Mouse (Mus musculus): ENCODE results near the gene Rcan2.

Gene Rcan2

DNA sequence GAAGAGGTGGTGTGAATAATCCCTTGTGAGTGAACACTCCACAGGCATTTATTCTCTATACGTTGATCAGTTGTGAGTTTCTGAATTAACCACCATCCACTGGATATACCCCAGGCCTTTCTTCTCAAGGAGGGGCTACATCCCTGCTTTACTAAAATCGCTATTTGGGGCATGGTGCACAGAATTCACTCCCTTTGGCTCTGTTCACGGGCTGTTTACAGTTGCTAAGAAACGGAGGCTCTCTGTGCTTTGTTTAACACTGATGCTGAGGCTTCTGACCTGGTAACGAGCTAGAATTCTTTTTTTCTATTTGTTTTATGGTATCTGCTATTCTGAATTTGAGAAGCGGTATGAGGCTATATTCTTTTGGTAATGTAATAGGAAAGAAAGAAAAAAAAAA is 224.8 kb downstream of the Rcan2 start:
- DNase-seq, result peak; percentile 10 to 24

- peak; percentile 60 to 61 for DNase-seq
These were observed 225.2 kb downstream of the Rcan2 start for GRCm38 (mm10) chr17:44026378-44026777.

DNA sequence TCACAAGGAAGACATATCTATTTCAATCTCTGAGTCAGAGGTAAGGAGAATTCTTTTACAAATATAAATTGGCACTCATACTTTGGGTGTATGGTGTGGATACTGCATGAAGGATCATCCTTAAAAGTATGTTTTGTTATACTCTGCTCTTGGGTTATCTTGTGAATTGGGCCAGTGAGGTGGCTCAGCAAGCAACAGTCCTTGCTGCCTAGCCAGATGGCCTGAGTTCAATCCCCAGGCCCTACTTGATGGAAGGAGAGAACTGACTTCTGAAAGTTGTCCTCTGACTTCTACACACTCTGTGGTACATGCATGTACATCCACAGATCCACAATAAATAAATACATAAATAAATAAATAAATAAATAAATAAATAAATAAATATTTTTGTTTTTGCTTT is 225.6 kb downstream of the Rcan2 start:
- DNase-seq, result peak; percentile 60 to 70

- DNase-seq, result no peak
These were observed 226.2 kb downstream of the Rcan2 start for GRCm38 (mm10) chr17:44027311-44027710.

DNA sequence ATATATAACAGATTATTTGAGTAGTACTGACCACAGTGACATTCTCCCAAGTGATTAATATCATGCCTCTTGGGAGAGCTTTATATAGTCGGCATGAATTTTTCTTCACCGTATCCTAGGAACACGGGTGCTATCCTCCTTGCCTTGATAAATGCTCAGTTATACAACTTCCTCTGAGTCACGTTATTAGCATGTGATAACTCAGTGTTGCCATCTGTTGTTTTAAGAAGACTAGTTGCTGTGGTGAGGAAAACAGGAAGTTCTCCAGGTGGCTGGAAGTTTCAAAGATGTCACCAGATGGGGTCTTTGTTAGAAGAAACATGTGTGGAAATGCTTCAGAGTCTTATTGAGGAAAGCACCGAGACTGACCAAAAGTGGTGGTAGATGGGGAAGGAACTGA is 228.5 kb downstream of the Rcan2 start:
- no peak for DNase-seq

DNA sequence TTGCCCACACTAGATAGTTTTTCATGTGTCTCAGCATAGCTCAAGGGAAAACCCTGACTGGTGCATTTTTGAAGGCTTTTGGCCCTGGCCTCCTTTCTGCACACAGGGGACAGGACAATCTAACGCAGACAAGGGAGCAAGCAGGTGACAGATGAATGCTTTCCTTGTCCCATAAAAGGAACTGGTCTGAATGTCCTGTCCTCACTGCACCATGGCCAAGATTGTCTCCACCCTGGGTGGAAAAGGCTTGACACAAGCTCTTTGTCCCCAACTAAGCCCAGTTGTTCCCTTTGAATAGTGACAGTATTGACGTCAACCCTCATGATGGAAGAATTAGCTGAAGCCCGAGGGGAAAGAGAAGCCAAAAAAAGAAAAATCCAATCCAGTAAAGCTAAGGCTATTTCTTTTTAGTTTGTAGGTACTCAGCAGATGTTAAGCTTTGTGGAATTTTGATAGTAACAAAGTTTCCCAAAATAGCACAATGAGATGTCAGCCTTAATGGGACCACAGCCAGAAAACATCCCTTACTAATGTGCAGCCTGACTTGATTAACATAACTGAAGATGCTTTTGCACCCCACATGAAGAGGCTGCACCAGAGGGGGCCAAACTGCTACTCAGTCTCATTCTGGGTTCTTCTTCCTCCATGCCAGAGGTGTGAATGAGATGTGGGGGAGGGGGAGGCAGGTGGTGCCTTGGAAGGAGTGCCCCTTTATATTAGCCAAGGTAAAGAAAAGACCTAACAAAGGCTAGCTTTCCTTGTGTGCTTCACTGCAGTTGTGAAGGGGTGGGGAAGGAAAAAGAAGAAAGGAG is 229.8 kb downstream of the Rcan2 start:
- peak in 1 of 2 experiments; percentile 21 for DNase-seq

DNA sequence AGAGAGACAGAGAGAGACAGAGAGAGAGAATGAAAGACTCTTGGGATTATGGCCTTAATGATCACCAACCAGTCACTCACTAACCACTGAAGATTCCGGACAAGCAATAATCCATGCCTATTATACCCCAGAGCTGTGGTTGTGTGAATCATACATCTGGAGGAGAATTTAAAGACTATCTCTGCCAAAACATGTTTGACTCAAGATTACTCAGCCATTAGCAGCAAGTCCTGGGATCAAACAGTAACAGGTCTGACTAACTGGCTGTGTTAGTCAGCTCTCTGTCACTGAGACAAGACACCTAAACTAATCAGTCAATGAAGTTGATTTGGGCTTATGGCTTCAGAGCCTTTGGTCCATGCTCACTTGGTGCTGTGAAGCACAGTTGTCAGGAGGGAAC is 233.9 kb downstream of the Rcan2 start:
- DNase-seq, result no peak

DNA sequence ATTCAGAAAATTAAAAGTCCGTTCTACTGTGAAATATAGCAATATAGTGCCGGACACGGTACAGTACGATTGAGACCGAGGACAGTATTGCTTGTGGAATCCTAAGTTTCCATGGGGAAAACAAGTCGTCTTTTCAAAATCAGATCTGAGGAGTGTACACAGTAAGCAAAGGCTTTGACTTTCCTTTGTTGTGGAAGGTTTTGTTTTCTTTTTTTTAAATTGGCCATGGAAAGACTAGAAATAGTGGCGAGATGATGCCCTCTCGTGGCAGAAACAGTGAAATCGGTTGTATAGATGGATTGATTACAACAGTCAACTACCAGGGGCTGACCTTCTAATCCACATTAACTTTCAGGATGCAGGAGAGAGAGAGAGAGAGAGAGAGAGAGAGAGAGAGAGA is 237.5 kb downstream of the Rcan2 start:
- peak; percentile 77 to 79 for DNase-seq

- no peak for DNase-seq
These were observed 239.3 kb downstream of the Rcan2 start for GRCm38 (mm10) chr17:44040449-44040848.

GRCm38 (mm10) chr17:44042301-44042700 is 241.2 kb downstream of the Rcan2 start:
- no peak for DNase-seq

DNA sequence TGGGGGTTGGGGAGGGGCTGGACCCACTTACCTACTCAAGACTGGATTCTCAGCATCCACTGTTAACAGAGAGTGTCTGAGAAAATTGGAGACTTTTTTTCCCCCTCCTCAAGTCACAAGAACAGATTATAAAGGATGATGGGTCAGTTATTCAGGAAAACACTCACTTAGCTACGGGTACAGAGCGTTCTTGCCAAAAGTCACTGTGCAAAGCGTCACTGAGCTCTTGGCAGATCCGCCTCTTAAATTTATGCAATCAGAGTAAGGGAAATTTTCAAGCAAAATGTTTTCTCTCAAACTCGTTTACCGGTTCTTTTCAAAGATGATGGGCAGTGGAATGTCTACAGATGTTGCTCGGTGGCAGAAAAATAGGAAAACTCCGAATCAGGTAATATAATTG is 241.7 kb downstream of the Rcan2 start:
- no peak for DNase-seq

DNA sequence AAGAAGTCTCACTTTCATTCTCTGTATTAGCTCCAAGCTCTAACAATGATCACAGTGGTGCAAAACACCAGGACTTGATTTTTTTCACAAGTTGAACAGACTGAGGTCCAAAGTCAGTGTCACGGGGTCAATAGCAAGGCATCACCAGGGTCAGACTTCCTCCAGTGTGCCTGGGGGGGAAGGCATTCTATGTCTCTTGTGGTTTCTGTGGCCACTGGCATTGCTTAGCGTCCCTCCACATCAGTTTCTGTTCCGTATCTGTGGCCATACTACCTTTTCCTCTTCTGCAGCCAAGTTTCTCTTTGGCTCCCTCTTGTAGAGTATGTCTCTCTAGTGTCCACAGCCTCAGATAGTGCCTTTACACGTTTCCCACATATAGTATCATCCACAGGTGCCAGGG is 252.3 kb downstream of the Rcan2 start:
- no peak for DNase-seq

- DNase-seq, result no peak
These were observed 256.0 kb downstream of the Rcan2 start for GRCm38 (mm10) chr17:44057123-44057522.

DNA sequence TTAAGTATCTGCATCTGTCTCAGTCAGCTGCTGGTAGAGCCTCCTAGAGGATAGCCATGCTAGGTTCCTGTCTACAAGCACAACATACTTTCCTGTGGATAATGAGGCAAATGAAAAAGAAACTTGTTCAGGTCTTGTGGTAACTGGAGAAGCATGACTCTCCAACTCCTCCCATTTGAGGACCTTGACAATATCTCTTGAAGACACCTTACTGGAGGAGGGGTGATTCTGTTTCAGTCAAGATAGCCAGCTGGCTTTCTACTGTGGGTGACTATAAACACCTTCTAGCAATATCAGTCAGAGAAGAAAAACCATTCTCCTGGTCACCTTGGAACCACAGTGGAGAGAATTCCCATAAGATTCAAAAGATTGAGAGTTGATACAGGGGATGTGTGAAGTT is 257.0 kb downstream of the Rcan2 start:
- DNase-seq, result no peak

GRCm38 (mm10) chr17:44060781-44061180 is 259.6 kb downstream of the Rcan2 start:
- no peak for DNase-seq

DNA sequence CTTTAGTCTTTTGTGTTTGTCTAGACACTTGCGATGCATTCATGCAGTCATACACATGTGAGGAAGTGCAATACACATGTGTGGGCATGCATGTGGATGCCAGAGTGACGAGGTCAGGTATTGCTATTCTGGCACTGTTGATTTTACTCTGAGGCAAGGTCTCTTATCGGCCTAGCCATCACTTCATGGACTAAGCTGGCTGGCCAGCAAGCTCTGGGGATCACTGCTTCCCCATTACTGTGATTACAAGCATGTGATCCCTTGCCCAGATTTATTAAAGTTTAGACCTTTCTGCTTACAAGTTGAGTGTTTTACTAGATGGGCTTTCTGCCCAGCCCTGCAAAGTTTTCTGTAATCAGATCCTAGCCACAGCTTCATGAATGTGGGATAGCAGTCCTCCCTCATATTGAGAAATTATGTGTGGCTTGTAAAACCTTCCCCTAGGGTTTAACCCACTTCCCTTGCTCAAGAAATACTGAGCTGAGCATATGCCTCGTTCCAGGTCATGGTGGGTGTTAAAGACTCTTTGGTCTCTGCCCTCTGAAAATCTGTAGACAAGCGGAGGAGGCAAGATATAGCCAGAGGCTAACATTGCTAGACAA is 260.2 kb downstream of the Rcan2 start:
- no peak for DNase-seq

GRCm38 (mm10) chr17:44068876-44069275 is 267.7 kb downstream of the Rcan2 start:
- DNase-seq, result no peak

GRCm38 (mm10) chr17:44071680-44072079 is 270.5 kb downstream of the Rcan2 start:
- DNase-seq, result no peak

DNA sequence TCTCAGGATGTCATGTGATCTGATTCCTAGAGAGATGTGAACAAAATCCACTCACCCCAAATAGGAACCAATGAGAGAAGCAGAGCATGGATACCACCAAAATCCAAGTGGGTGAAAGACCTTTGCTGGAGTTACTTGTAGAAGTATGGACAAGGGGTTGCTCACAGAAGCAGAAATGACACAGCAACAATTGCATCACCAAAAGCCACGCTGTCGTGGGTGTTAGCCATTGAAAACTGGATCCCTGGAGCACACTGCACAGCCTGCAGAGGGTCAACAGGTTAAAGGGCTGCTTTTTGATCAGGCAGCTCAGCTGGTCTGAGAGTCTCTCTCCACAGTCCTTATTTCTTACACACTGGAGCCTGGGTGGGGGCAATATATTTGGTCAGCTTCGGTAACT is 274.4 kb downstream of the Rcan2 start:
- DNase-seq, result no peak

DNA sequence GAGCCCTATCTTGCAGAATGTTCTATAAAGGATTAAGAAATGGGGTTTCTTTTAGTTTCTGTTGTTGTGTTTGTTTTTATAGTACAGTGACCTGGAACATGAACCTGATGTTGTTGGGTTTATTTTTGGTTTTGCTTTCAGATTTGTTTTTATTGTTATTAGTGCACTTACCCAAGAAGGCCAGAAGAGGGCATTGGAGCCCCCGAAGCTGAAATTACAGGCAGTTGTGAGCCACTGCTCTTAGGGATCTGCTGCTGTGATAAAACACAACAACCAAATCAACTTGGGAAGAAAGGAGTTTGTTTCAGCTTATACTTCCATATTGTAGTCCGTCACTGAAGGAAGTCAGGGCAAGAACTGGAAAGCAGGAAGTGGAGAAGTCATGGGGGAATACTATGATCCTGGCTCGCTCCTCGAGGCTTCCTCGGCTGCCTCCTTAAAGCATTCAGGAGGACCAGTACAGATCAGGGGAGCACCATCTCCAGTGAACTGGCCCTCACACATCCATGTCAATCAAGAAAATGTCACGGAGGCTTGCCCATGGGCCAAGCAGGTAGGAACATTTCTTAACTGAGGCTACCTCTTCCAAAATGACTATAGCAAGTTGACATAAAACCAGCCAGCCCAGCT is 275.0 kb downstream of the Rcan2 start:
- DNase-seq, result peak; percentile 33 to 54

- DNase-seq, result peak; percentile 8 to 26
These were observed 276.1 kb downstream of the Rcan2 start for GRCm38 (mm10) chr17:44077146-44077842.

DNA sequence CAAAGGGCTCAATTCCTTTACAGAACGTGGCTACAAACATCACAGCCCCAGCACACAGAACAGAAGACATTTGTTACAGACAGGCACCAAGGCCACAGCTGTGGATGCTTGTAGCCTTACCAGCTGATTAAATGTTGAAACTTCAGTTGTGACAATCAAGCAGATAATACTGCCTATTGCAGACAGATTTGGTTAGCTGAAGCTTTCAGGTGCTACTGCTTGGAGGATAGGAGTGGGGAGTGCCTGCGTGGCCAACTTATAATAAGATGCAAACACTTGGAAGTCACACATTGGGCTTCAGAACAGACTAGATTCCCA is 276.7 kb downstream of the Rcan2 start:
- DNase-seq, result no peak

DNA sequence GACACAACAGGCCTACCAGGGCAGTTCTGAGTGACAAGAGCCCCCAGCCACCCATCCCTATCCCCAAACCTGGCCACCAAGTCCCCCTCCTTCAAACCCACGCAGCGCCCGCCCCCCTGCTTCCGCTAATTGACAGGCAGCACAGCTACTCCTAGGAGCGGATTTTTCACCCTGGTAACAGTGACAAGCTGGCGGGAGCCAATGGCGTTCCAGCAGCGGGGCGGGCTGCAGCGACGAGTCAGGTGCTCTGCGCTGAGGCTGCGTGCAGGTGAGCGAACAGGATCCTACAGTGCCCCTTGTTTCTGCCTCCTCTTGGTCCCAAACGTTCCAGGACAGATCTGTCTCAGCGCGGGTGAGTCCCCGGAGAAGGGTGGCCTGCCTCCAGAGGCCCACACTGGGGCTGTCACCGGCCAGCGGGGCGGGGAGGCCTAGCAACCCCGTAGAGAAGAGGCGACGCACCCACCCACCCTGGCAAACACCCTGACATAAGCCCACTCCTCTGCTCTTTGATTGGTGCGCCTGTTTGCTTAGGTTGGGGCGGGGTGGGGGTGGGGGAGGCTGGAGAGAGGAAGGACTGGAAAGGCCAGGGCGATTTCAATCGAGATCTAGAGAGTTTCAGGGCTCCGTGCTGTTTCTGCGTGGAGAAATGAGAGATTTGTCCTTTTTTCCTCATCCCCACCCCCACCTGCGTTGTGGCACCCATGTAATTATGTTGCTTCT is 277.6 kb downstream of the Rcan2 start, which contains the start of gene Enpp5:
TSS of gene Enpp5 (plus strand) at position 183 of the 720 bp plus-strand sequence.
- peak; percentile 95 to 96 for DNase-seq
